Mouse (Mus musculus) CD4-positive helper T cell, adult 2 months (primary cell): Measurements from ENCODE around the gene Arhgap10.

Source experiments
- DNase-seq: peaks from one replicate; pipeline ENCODE4 v3.0.0-alpha.2; 2012; ENCODE audit warnings: low read depth, missing footprints, low spot score

The Arhgap10 gene

GRCm38 (mm10) chr8:77442452-77442851, 75.3 kb downstream of the Arhgap10 start:
- no peak for DNase-seq

GRCm38 (mm10) chr8:77440913-77441312, 76.8 kb downstream of the Arhgap10 start:
- no peak for DNase-seq

GRCm38 (mm10) chr8:77440324-77440880, 77.4 kb downstream of the Arhgap10 start:
- DNase-seq, result no peak

DNA sequence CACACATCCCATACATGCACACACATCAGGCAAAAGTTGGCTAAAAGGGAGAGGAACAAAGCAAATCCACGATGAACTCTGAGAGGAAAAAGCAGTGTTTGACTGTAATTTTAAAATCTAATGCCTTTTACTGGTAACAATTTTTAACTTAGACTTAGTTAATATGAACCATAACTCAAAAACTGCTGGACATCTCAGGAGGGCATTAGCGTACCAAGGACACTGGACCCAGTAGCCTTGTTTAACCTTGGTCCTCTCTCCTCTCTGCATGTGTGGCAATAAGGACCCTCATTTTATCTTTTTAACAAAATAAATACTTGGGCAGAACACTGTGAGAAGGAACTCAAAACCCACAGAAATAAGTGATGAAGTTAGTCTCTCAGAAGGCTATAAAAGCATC, 78.1 kb downstream of the Arhgap10 start:
- DNase-seq, result no peak

- DNase-seq, result no peak
Measured at GRCm38 (mm10) chr8:77437807-77438493, 79.8 kb downstream of the Arhgap10 start.

DNA sequence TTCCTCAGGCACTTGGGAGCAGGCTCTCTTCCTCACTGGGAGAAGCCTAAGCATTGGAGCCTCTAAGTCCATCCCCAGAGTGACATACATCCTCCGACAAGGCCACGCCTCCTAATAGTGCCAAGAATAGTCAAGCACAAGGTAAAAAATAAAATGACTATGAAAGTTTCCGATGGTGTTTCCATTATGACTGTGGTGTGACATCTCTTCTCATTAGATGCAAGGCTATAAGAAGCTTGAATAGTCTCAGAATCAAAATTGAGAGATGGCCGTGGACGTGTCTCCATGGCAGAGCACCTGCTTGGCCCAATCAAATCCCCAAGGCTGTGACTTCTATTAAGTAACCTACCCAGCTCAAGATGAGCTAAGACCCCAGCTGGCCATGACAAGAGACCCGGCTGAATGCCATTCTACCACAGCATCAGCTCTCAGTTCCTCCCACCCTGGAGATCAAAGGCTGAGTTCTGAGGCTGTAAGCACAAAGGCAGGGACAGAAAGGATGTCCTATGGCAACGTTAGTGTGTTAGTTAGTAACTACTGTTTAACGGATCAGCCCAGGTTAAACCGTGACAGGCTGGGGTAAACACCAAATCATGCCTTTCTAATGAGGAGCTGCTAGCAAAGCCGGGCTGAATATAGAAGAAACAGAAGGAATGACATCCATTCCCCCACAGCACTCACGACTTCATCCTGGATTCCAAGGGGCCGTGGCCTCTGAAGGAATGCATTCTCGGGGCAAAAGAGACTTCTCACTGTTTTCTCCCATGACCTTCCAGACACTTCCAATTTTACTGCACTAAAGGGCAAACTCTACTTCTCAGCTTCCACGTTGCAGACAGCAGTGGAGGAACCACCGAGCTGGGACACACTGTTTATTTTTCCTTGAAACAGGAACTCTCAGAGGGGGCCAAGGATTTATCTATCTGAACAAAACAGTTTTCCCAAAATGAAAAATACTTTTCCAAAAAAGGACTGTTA, 81.5 kb downstream of the Arhgap10 start:
- DNase-seq, result peak; percentile 67

GRCm38 (mm10) chr8:77433221-77433620, 84.5 kb downstream of the Arhgap10 start:
- no peak for DNase-seq

DNA sequence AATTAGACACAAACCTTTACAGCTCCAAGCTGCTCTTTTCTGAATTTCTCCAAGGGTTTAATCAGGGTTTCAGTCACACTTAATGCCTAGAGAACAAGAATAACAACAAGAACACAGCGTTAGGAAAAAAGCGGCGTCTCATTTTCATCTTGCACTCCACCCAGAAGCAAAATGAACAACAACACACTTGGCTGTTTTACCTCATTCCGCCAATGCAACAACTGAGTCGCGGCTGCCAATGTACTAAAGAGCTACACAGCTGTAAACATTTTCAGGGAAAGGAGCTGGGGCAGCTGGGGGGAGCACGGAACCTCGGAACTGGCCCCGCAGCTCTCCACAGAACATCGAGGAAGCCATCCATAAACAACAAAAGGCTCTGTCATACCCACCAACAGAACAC, 85.0 kb downstream of the Arhgap10 start:
- no peak for DNase-seq

GRCm38 (mm10) chr8:77428420-77428819, 89.3 kb downstream of the Arhgap10 start:
- DNase-seq, result no peak

- DNase-seq, result no peak
Measured at GRCm38 (mm10) chr8:77428015-77428414, 89.7 kb downstream of the Arhgap10 start.

- no peak for DNase-seq
Measured at GRCm38 (mm10) chr8:77427438-77427837, 90.3 kb downstream of the Arhgap10 start.

- no peak for DNase-seq
Measured at GRCm38 (mm10) chr8:77423850-77424249, 93.9 kb downstream of the Arhgap10 start.

- peak; percentile 87 for DNase-seq
Measured at GRCm38 (mm10) chr8:77422632-77423252, 95.0 kb downstream of the Arhgap10 start.

DNA sequence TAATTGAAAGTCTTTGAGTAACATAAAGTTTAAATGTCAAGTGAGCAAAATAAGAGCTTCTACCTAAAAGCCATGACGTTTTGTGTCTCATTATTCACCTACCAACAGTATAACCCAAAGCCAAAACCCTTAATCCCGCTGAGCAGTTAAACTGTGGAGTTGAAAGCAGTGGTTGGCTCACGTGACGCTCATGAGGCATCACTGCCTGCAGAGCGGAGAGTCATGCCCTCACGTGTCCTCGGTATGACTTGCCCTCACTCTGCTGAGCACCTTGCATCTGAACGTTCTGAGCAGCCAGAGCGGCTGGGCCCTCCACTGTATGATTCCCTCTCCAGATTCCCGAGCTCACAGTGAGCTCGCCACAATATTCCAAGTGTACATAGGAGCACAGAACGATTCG, 96.2 kb downstream of the Arhgap10 start:
- DNase-seq, result peak; percentile 21

- DNase-seq, result peak; percentile 75
Measured at GRCm38 (mm10) chr8:77419731-77420130, 98.0 kb downstream of the Arhgap10 start.

DNA sequence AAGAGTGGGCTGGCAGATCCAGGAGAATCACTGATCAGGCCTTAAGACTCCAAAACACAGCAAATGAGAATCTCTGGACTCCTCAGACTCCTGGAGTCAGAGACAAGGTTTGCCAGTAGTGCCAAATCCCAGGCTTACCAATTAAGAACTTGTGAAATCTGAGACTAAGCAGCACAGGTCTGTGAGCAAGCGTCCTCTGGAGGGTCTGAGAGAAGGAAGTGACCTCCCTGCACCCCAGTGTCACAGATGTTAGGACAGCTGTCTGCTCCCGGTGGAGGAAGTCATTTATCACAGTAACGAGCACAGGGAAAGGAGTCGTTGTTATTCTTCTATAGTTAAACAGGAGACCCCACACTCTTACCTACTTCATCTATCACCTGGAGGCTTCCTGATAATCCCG, 101.0 kb downstream of the Arhgap10 start:
- DNase-seq, result no peak

- DNase-seq, result no peak
Measured at GRCm38 (mm10) chr8:77416034-77416433, 101.7 kb downstream of the Arhgap10 start.

GRCm38 (mm10) chr8:77411262-77411661, 106.5 kb downstream of the Arhgap10 start:
- no peak for DNase-seq

DNA sequence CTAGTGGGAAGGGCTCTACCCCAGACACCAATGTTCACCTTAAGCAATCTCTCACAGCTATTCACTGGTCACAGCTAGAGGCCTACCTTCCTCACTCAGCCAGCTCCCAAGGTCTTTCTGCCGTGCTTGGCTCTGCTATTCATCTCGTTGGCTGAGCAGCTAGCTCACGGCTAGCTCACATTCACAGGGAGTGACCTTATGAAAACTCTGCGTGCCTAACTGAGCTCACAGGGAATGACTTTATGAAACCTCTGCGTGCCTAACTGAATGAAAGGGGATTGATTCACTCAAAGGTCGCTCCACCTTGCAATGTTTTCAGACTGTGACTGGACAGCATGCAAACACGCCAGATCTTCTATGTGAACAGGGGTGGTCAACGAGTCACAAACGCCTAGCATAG, 107.4 kb downstream of the Arhgap10 start:
- DNase-seq, result no peak

DNA sequence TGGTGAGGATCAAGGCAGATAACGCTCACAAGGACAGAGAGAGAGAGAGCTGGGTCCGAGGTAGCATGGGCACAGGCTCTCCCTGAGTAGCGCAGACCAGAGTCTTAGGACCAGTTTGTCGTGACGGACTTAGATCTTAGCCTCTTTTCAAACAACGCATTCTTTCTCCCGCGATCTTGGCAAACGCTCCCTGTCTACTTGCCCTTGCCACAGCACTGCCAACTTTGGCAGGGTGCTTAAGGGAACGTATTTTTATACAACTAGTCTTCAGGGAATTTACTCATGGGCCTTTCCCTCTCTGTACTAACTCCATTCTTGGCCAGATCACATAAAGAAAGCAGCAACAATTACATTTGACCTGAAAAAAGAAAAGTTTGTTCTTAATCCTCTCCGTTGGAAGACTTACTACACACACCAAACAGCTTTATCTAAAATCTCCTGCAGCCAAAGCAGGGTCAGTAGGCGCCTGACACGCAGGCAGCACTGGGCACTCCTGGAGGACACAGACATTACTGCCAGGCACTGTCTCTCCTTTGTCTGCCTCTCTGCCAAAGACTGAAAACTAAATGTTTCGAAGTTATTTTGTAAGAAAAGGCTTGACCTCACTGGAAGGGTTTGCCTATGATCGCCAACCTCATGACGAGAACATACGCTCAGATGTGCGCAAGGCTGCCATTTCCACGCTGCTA, 109.1 kb downstream of the Arhgap10 start:
- DNase-seq, result no peak

GRCm38 (mm10) chr8:77406846-77407245, 110.9 kb downstream of the Arhgap10 start:
- no peak for DNase-seq
